Mouse (Mus musculus) testis, adult 2 months (tissue): ENCODE results near the gene Slc18b1.

Experiments used
- CTCF ChIP-seq: fragments of 200-500 bp; IDR thresholded peaks from 2 replicates; pipeline ENCODE4 v1.5.1; 2012; ENCODE audit warnings: low read depth, mild to moderate bottlenecking, inconsistent platforms, low read length, moderate library complexity; ENCODE audit not compliant: control insufficient read depth, insufficient read depth, insufficient replicate concordance
- POLR2A ChIP-seq: fragments of 200-500 bp; IDR thresholded peaks from 2 replicates; pipeline ENCODE4 v1.6.1; 2012; ENCODE audit warnings: low read depth, mild to moderate bottlenecking, inconsistent platforms, low read length, moderate library complexity; ENCODE audit not compliant: control insufficient read depth

- TF ChIP-seq CTCF: no peak
- peak; percentile 99 for TF ChIP-seq POLR2A
These were observed 9.5 kb upstream of the Slc18b1 start, which contains the start of gene Rps12 for GRCm38 (mm10) chr10:23787062-23787821.
